Mouse (Mus musculus) liver, embryonic 16.5 days (tissue): ENCODE data around the gene Mmp24. TPM values are rescaled to one million over a fixed set of nuclear protein-coding genes. Genes with fewer than 3 reads are reported as not detected.
A peak's percentile ranks its signal among the peaks of the same experiment; 100 is the strongest.

Experiments
- ATAC-seq: fragments of 200-750 bp; cut with Nextera tagmentation; 2 replicates; pipeline ENCODE4 v1.8.0; 2017; ENCODE audit warnings: low read depth, mild to moderate bottlenecking, moderate number of reproducible peaks, moderate library complexity
- H3K27ac ChIP-seq: fragments of 300-500 bp; sonication (generic); 2 replicates; pipeline ENCODE4 v1.5.1; 2014; ENCODE audit warnings: mild to moderate bottlenecking, low read length
- H3K27me3 ChIP-seq: fragments of 300-500 bp; sonication (generic); 2 replicates; pipeline ENCODE4 v1.6.1; 2014; ENCODE audit warnings: low read depth, low read length, mixed read lengths; ENCODE audit not compliant: control insufficient read depth, insufficient read depth
- H3K36me3 ChIP-seq: fragments of 300-500 bp; sonication (generic); 2 replicates; pipeline ENCODE4 v1.6.1; 2014; ENCODE audit warnings: mild to moderate bottlenecking; ENCODE audit not compliant: control insufficient read depth, insufficient read depth
- H3K4me1 ChIP-seq: fragments of 300-500 bp; sonication (generic); 2 replicates; pipeline ENCODE4 v1.6.1; 2014; ENCODE audit warnings: low read depth, low read length, mixed read lengths; ENCODE audit not compliant: control insufficient read depth
- H3K4me2 ChIP-seq: fragments of 300-500 bp; sonication (generic); 2 replicates; pipeline ENCODE4 v1.6.1; 2014; ENCODE audit warnings: low read depth, low read length, mixed read lengths
- H3K4me3 ChIP-seq: fragments of 300-500 bp; sonication (generic); 2 replicates; pipeline ENCODE4 v1.5.1; 2014; ENCODE audit warnings: low read depth, mild to moderate bottlenecking, low read length
- H3K9ac ChIP-seq: fragments of 300-500 bp; sonication (generic); 2 replicates; pipeline ENCODE4 v1.6.1; 2014; ENCODE audit warnings: low read depth, low read length
- H3K9me3 ChIP-seq: fragments of 300-500 bp; sonication (generic); replicated peaks from 2 replicates; pipeline ENCODE4 v1.6.1; 2016; ENCODE audit warnings: low read length; ENCODE audit not compliant: control insufficient read depth
- WGBS: fragments of 180-500 bp; shearing (Covaris S2); extraction: QIAGEN DNeasy Blood & Tissue Kit; methylation state at CpG from one replicate; pipeline ENCODE4 v1.1.7; 2014; ENCODE audit not compliant: insufficient replicate concordance; 5-methylcytosine and 5-hydroxymethylcytosine counted together
- polyA plus RNA-seq: library from polyadenylated mRNA; unstranded; fragments of >200 nt; fragmentation: Nextera tagmentation; extraction: Ambion mirVana; gene quantifications from 2 replicates; pipeline ENCODE4 v1.2.1, GENCODE M21; 2015

The Mmp24 gene
- polyA plus RNA-seq, 1 experiment from 2014 or later, result not detected

GRCm38 (mm10) chr2:155805231-155805924, 30.2 kb downstream of the Mmp24 start:
- no peak overlapping the region for H3K4me3 ChIP-seq
- 37% methylated on average over 6 of the region's 6 CpGs for WGBS
- no peaks in the 10 kb centered on the region for H3K9me3 ChIP-seq
- no peaks in the 10 kb centered on the region for H3K36me3 ChIP-seq
- H3K27me3 ChIP-seq, result no peaks in the 10 kb centered on the region; the same call in 1 of the 2 replicates
- H3K4me2 ChIP-seq, result no peak overlapping the region
- ATAC-seq, result no peak
- H3K27ac ChIP-seq, result no peak overlapping the region
- H3K4me1 ChIP-seq, result no peaks in the 10 kb centered on the region
- no peak overlapping the region for H3K9ac ChIP-seq

GRCm38 (mm10) chr2:155805925-155806255, 30.7 kb downstream of the Mmp24 start:
- WGBS, result 50% methylated on average over 6 of the region's 6 CpGs
- Histone ChIP-seq H3K9me3 (no peaks in the 10 kb centered on the region), H3K4me3 (no peak overlapping the region), H3K36me3 (no peaks in the 10 kb centered on the region), H3K4me1 (no peaks in the 10 kb centered on the region), H3K9ac (no peak overlapping the region), H3K27me3 (no peaks in the 10 kb centered on the region; the same call in 1 of the 2 replicates), H3K27ac (no peak overlapping the region), H3K4me2 (no peak overlapping the region)
- ATAC-seq, result no peak

- Histone ChIP-seq H3K27ac (no peak overlapping the region), H3K4me2 (no peak overlapping the region), H3K9me3 (no peaks in the 10 kb centered on the region), H3K36me3 (no peaks in the 10 kb centered on the region), H3K9ac (no peak overlapping the region), H3K27me3 (no peaks in the 10 kb centered on the region), H3K4me1 (no peaks in the 10 kb centered on the region), H3K4me3 (no peak overlapping the region)
- WGBS, result 52% methylated on average over 5 of the region's 5 CpGs
- no peak for ATAC-seq
Measured at GRCm38 (mm10) chr2:155806548-155806947, 31.4 kb downstream of the Mmp24 start.

- H3K4me2 ChIP-seq, result no peak overlapping the region
- no peaks in the 10 kb centered on the region for H3K9me3 ChIP-seq
- no peak for ATAC-seq
- H3K9ac ChIP-seq, result no peak overlapping the region
- no peaks in the 10 kb centered on the region for H3K27me3 ChIP-seq
- no peaks in the 10 kb centered on the region for H3K4me1 ChIP-seq
- no peak overlapping the region for H3K4me3 ChIP-seq
- H3K36me3 ChIP-seq, result no peaks in the 10 kb centered on the region
- H3K27ac ChIP-seq, result no peak overlapping the region
- 53% methylated on average over 4 of the region's 4 CpGs for WGBS
Measured at GRCm38 (mm10) chr2:155807408-155807807, 32.3 kb downstream of the Mmp24 start.

- Histone ChIP-seq H3K27ac (no peak overlapping the region), H3K27me3 (no peaks in the 10 kb centered on the region), H3K9me3 (no peaks in the 10 kb centered on the region), H3K9ac (no peak overlapping the region), H3K4me3 (no peak overlapping the region), H3K4me2 (no peak overlapping the region), H3K36me3 (no peaks in the 10 kb centered on the region), H3K4me1 (no peaks in the 10 kb centered on the region)
- 53% methylated on average over 4 of the region's 4 CpGs for WGBS
- ATAC-seq, result no peak
Measured at GRCm38 (mm10) chr2:155809620-155810019, 34.5 kb downstream of the Mmp24 start.

- Histone ChIP-seq H3K27me3 (no peaks in the 10 kb centered on the region), H3K9me3 (no peaks in the 10 kb centered on the region), H3K4me1 (no peaks in the 10 kb centered on the region), H3K36me3 (no peaks in the 10 kb centered on the region), H3K9ac (no peak overlapping the region), H3K4me3 (no peak overlapping the region), H3K4me2 (no peak overlapping the region), H3K27ac (no peak overlapping the region)
- ATAC-seq, result 0 out of 2 replicates have a peak, but pooled peaks have one; percentile 27
- WGBS, result 40% methylated on average over 16 of the region's 16 CpGs
Measured at GRCm38 (mm10) chr2:155811821-155812396, 36.8 kb downstream of the Mmp24 start.

- Histone ChIP-seq H3K9ac (no peak overlapping the region), H3K27me3 (no peaks in the 10 kb centered on the region), H3K4me1 (peaks cover under 1% of the 10 kb centered on the region), H3K27ac (no peak overlapping the region), H3K4me2 (no peak overlapping the region), H3K4me3 (no peak overlapping the region), H3K36me3 (no peaks in the 10 kb centered on the region), H3K9me3 (no peaks in the 10 kb centered on the region)
- ATAC-seq, result no peak
- WGBS, result 51% methylated on average over 4 of the region's 4 CpGs
Measured at GRCm38 (mm10) chr2:155812637-155813036, 37.5 kb downstream of the Mmp24 start.

- Histone ChIP-seq H3K4me1 (peaks cover 19% of the 10 kb centered on the region), H3K27me3 (no peaks in the 10 kb centered on the region), H3K9me3 (no peaks in the 10 kb centered on the region), H3K27ac (no peak overlapping the region), H3K4me2 (no peak overlapping the region), H3K9ac (no peak overlapping the region), H3K36me3 (no peaks in the 10 kb centered on the region), H3K4me3 (no peak overlapping the region)
- ATAC-seq, result no peak
- WGBS, result 14% methylated on average over 5 of the region's 5 CpGs
Measured at GRCm38 (mm10) chr2:155814829-155815228, 39.7 kb downstream of the Mmp24 start.

GRCm38 (mm10) chr2:155816179-155816578, 41.0 kb downstream of the Mmp24 start:
- no peaks in the 10 kb centered on the region for H3K9me3 ChIP-seq
- H3K4me2 ChIP-seq, result no peak overlapping the region
- 83% methylated on average over 1 of the region's 1 CpGs for WGBS
- H3K36me3 ChIP-seq, result peaks cover 9% of the 10 kb centered on the region; the same call in 1 of the 2 replicates
- H3K4me3 ChIP-seq, result no peak overlapping the region
- no peak for ATAC-seq
- no peaks in the 10 kb centered on the region for H3K27me3 ChIP-seq
- H3K4me1 ChIP-seq, result peaks cover 22% of the 10 kb centered on the region
- H3K9ac ChIP-seq, result no peak overlapping the region
- no peak overlapping the region for H3K27ac ChIP-seq
